Mouse (Mus musculus) hindbrain, postnatal 0 days (tissue): ENCODE results near the gene Gxylt2. TPM values are rescaled to one million over a fixed set of nuclear protein-coding genes. Genes with fewer than 3 reads are reported as not detected.

Source experiments
- ATAC-seq: fragments of 200-750 bp; cut with Nextera tagmentation; 2 replicates; pipeline ENCODE4 v1.8.0; 2017; ENCODE audit warnings: mild to moderate bottlenecking, moderate TSS enrichment, moderate library complexity
- DNase-seq: peaks from one replicate; pipeline ENCODE4 v3.0.0-alpha.2; 2015; ENCODE audit warnings: low spot score
- H3K27ac ChIP-seq: fragments of 300-500 bp; sonication (generic); 2 replicates; pipeline ENCODE4 v1.5.1; 2014; ENCODE audit warnings: mild to moderate bottlenecking
- H3K27me3 ChIP-seq: fragments of 300-500 bp; sonication (generic); 2 replicates; pipeline ENCODE4 v1.6.1; 2014; ENCODE audit warnings: low read length, mixed read lengths; ENCODE audit not compliant: insufficient read depth
- H3K36me3 ChIP-seq: fragments of 300-500 bp; sonication (generic); 2 replicates; pipeline ENCODE4 v1.6.1; 2014; ENCODE audit warnings: low read length, mixed read lengths; ENCODE audit not compliant: insufficient read depth
- H3K4me1 ChIP-seq: fragments of 300-500 bp; sonication (generic); 2 replicates; pipeline ENCODE4 v1.6.1; 2014; ENCODE audit warnings: antibody characterized with exemption, low read length, mixed read lengths; ENCODE audit not compliant: insufficient read depth
- H3K4me2 ChIP-seq: fragments of 300-500 bp; sonication (generic); 2 replicates; pipeline ENCODE4 v1.6.1; 2014; ENCODE audit warnings: low read depth, mild to moderate bottlenecking, low read length, moderate library complexity, mixed read lengths
- H3K4me3 ChIP-seq: fragments of 300-500 bp; sonication (generic); 2 replicates; pipeline ENCODE4 v1.5.1; 2014; ENCODE audit warnings: low read length
- H3K9ac ChIP-seq: fragments of 300-500 bp; sonication (generic); replicated peaks from 2 replicates; pipeline ENCODE4 v1.6.1; 2014; ENCODE audit warnings: mild to moderate bottlenecking, low read length, moderate library complexity, mixed read lengths
- H3K9me3 ChIP-seq: fragments of 300-500 bp; sonication (generic); 2 replicates; pipeline ENCODE4 v1.6.1; 2016; ENCODE audit warnings: low read length, mixed read lengths
- CTCF ChIP-seq: IDR thresholded peaks from 2 replicates; pipeline ENCODE4 v1.5.1; 2016; ENCODE audit warnings: antibody characterized with exemption, control low read depth, low read depth
- WGBS: fragments of 180-500 bp; shearing (Covaris S2); extraction: QIAGEN DNeasy Blood & Tissue Kit; methylation state at CpG from one replicate; pipeline ENCODE4 v1.1.7; 2014; 5-methylcytosine and 5-hydroxymethylcytosine counted together
- polyA plus RNA-seq: library from polyadenylated mRNA; unstranded; fragments of >200 nt; fragmentation: Nextera tagmentation; extraction: Ambion mirVana; gene quantifications from 2 replicates; pipeline ENCODE4 v1.2.1, GENCODE M21; 2015
- total RNA-seq: library from RNA; depleted of rRNA; stranded (reverse); fragments of >200 nt; gene quantifications from 2 replicates; pipeline ENCODE4 v1.2.3, GENCODE M21; 2014

The Gxylt2 gene
- total and polyA plus RNA-seq, 2 experiments from 2014 or later = 2.4 to 2.5 TPM

DNA sequence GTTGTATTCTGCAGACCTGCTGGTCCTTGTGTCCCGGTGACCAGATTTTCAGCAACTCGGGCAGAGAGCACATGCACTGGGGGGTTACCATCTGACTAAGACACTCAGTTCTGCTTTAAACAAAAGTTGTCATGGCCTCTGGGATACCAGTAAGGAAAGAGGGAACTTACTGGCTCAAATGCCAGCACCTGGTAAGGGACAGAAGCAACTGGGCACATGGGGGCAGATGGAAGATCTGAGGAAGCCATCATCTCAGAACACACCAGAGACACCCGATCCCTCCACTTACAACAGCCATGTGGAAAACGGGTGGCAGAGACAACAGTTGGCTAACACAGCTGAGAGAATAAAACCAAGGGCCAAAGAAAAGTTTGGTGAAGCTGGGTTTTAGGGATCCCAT, 63.2 kb downstream of the Gxylt2 start:
- Histone ChIP-seq H3K4me3 (no peak overlapping the region), H3K4me2 (no peak overlapping the region), H3K27me3 (no peaks in the 10 kb centered on the region), H3K36me3 (no peaks in the 10 kb centered on the region), H3K4me1 (no peaks in the 10 kb centered on the region), H3K27ac (no peak overlapping the region), H3K9ac (no peak overlapping the region), H3K9me3 (no peaks in the 10 kb centered on the region)
- ATAC-seq (no peak), DNase-seq (no peak)
- TF ChIP-seq CTCF = no peak
- 89% methylated on average over 4 of the region's 4 CpGs for WGBS

DNA sequence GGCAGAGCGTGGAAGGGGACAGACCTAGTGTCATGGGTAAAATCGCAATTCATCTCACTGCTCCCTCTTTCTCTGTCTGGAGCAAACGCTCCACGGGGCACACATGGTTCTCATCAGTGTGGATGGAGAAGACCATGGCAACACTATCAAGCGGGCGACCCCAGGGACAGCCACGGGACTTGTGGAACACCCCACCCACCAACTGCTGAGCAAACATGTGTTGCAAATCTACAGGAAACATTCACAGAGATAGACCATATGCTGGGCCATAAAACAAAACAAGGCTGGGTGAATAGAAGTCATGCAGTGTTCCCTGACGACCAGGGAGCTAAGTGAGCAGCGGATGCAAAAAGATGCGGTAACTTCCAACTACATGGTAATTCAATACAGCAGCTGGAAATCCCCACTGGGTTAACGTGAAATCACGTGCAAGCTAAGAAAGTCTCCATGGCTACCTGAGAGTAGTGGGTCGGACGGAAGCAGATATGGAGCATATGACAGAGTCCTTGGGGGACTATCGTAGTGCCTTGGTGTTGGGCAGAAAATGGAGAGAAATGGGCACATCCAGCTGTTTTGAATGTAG, 71.5 kb downstream of the Gxylt2 start:
- no peaks in the 10 kb centered on the region for H3K27me3 ChIP-seq
- no peak for ATAC-seq

DNA sequence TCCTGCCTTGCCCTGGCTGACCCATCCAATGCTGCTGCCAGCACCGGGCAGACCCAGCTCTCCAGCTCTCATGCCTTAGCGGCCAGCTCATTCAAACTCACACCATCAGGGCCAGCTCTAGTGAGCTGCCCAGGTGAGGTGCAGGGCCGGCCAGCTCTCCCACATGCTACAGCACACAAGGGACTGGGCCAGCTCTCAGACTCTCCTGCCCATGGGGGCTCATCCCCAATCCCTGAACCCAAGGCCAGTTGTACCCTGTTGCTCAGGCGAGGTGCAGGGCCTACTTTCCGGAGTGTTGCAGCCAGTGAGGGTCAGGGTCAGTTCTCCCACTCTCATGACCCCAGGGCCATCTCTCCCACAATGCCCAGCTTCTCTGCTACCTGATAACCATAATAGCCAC, 74.1 kb downstream of the Gxylt2 start:
- no peaks in the 10 kb centered on the region for H3K27me3 ChIP-seq
- H3K4me3 ChIP-seq = no peak overlapping the region
- no peaks in the 10 kb centered on the region for H3K4me1 ChIP-seq
- H3K36me3 ChIP-seq = no peaks in the 10 kb centered on the region
- H3K9me3 ChIP-seq = no peaks in the 10 kb centered on the region
- H3K4me2 ChIP-seq = no peak overlapping the region
- no peak for ATAC-seq
- TF ChIP-seq CTCF = no peak
- no peak overlapping the region for H3K27ac ChIP-seq
- WGBS = 91% methylated on average over 5 of the region's 5 CpGs
- H3K9ac ChIP-seq = no peak overlapping the region
- no peak for DNase-seq

More for the DNA sequence above, 71.5 kb downstream of the Gxylt2 start:
- Histone ChIP-seq H3K36me3 (no peaks in the 10 kb centered on the region), H3K9ac (no peak overlapping the region), H3K27ac (no peak overlapping the region), H3K4me2 (no peak overlapping the region), H3K4me3 (no peak overlapping the region), H3K9me3 (no peaks in the 10 kb centered on the region), H3K4me1 (no peaks in the 10 kb centered on the region)
- TF ChIP-seq CTCF = no peak
- no peak for DNase-seq
- 64% methylated on average over 15 of the region's 15 CpGs for WGBS

DNA sequence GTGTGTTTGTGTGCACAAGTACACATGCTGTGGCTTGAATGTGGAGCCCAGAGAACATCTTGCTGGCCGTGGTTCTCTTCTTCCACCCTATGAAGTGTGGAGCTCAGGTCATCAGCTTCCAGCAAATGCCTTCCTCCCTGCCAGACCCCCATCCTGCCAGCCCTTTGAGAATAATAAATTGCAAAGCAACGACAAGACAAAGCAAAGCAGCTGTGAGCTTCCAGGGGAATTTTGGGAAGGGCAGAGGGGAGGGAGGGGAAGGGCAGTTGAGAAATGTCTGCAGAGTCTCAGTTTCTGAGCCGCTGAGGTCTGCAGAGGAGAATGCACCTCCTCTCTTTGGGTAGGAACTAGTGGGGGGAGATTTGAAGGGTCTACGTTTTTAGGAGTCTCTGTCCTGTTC, 75.9 kb downstream of the Gxylt2 start:
- 21% methylated on average over 4 of the region's 4 CpGs for WGBS
- H3K9ac ChIP-seq = no peak overlapping the region
- no peak overlapping the region for H3K4me3 ChIP-seq
- no peak for TF ChIP-seq CTCF
- ATAC-seq (no peak), DNase-seq (no peak)
- no peak overlapping the region for H3K4me2 ChIP-seq
- no peaks in the 10 kb centered on the region for H3K27me3 ChIP-seq
- no peak overlapping the region for H3K27ac ChIP-seq
- no peaks in the 10 kb centered on the region for H3K36me3 ChIP-seq
- H3K4me1 ChIP-seq = no peaks in the 10 kb centered on the region
- H3K9me3 ChIP-seq = no peaks in the 10 kb centered on the region

DNA sequence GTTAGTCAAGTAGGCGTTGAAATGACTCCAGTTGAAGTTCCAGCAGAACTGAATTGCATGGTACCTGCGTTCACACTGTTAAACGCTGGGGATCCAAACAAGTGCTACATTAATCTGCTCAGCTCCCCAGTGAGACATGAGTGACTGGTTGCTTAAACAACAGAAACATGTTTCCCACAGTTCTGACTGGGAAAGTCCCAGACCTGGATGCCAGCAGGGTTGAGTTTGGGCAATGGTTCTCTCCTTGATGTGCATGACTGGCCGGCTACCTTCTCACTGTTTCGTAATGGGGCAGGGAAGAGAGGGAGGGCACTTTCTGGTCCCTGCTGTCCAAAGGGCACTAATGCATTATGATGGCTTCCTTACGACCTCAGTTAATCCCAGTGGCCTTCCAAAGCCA, 77.1 kb downstream of the Gxylt2 start:
- no peaks in the 10 kb centered on the region for H3K9me3 ChIP-seq
- H3K36me3 ChIP-seq = no peaks in the 10 kb centered on the region
- no peak overlapping the region for H3K9ac ChIP-seq
- ATAC-seq (no peak), DNase-seq (no peak)
- WGBS = 88% methylated on average over 6 of the region's 6 CpGs
- H3K4me2 ChIP-seq = no peak overlapping the region
- no peaks in the 10 kb centered on the region for H3K4me1 ChIP-seq
- H3K27ac ChIP-seq = no peak overlapping the region
- no peaks in the 10 kb centered on the region for H3K27me3 ChIP-seq
- H3K4me3 ChIP-seq = no peak overlapping the region
- TF ChIP-seq CTCF = no peak

DNA sequence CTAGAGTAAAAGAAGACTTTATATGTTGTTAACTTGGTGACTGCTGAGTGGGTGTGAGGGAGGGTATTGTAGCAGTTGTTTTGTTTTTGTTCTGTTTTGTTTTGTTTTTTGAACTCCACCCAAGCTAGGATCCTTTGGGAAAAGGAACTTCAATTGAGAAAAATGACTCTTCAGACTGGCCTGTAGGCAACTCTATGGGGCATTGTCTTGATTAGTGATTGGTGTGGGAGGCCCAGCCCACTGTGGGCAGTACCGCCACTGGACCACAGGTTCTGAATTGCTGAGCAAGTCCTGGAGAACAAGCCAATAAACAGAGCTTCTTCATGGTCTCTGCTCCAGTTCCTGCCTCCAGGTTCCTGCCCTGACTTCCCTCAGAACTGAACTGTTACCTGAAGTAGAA, 83.2 kb downstream of the Gxylt2 start:
- Histone ChIP-seq H3K36me3 (no peaks in the 10 kb centered on the region), H3K27me3 (no peaks in the 10 kb centered on the region), H3K27ac (no peak overlapping the region), H3K4me2 (no peak overlapping the region), H3K9ac (no peak overlapping the region), H3K4me1 (no peaks in the 10 kb centered on the region), H3K9me3 (no peaks in the 10 kb centered on the region), H3K4me3 (no peak overlapping the region)
- DNase-seq (no peak), ATAC-seq (no peak)
- TF ChIP-seq CTCF = no peak
- 82% methylated on average over 1 of the region's 1 CpGs for WGBS

DNA sequence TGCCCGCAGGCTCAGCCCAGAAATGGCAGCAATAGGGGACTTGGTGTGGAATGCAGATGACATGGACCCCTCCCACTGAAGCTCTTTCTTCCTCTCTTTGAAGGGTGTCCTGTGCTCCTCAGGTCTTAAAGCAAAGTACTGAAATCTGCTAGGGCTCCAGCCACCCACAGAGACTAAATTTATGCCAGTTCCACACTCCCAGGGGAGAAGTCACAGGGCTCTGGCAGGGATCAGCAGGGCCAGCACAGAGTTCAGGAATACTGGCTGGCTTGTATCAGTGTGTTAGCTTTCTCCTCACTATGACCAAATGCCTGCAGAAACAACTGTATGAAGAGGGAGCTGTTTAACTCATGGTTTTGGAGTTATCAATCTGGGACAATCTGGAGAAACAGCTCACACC, 84.6 kb downstream of the Gxylt2 start:
- Histone ChIP-seq H3K36me3 (no peaks in the 10 kb centered on the region), H3K9me3 (no peaks in the 10 kb centered on the region), H3K9ac (no peak overlapping the region), H3K27me3 (no peaks in the 10 kb centered on the region), H3K4me2 (no peak overlapping the region), H3K27ac (no peak overlapping the region), H3K4me1 (no peaks in the 10 kb centered on the region), H3K4me3 (no peak overlapping the region)
- DNase-seq (no peak), ATAC-seq (no peak)
- 88% methylated on average over 1 of the region's 1 CpGs for WGBS
- no peak for TF ChIP-seq CTCF
